Mouse (Mus musculus) E14TG2a.4 (cell line): ENCODE results near the gene H2al1b.

Experiments
- CTCF ChIP-seq: conservative IDR thresholded peaks from 2 replicates; pipeline ENCODE4 v1.5.1; 2014; ENCODE audit warnings: low read length
- NANOG ChIP-seq: IDR thresholded peaks from 2 replicates; pipeline ENCODE4 v1.6.1; 2014; ENCODE audit warnings: borderline replicate concordance, low read length, mixed read lengths
- POU5F1 ChIP-seq: IDR thresholded peaks from 2 replicates; pipeline ENCODE4 v1.6.1; 2014; ENCODE audit warnings: low read length, borderline replicate concordance

DNA sequence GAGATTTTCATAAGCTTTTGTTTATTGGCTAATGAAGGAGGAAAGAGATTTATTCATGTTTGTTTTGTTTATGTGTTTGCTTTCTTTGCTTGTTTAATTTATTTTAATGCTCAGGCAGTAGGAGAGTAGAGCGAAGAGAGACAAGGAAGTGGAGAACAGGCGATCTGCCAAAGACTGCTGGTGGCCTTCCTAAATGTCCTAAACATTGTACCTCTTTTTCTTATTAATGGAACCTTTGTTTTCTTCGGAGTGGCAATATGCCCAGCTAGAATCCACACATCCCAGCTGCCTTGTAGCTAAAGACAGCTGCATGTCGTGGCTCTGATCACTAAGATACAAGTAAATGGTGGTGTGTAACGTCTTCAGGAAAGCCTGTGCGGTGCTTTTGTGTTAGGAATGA is 25.1 kb upstream of the H2al1b start:
- TF ChIP-seq NANOG = no peak
- no peak for TF ChIP-seq CTCF
- TF ChIP-seq POU5F1 = no peak
